Mouse (Mus musculus) heart, embryonic 16.5 days (tissue): ENCODE data around the gene Dpp3. TPM values are rescaled to one million over a fixed set of nuclear protein-coding genes. Genes with fewer than 3 reads are reported as not detected.
"Not testable (repeated sequence)": the region's sequence is repeated elsewhere in the genome, so short reads cannot be mapped to it uniquely, and the experiment has no call there.

Experiments
- ATAC-seq: fragments of 200-750 bp; cut with Nextera tagmentation; replicated peaks from 2 replicates; pipeline ENCODE4 v1.8.0; 2017; ENCODE audit warnings: moderate number of reproducible peaks; ENCODE audit not compliant: insufficient read depth, low FRiP score; ENCODE audit errors: extremely low read depth
- H3K27ac ChIP-seq: fragments of 300-500 bp; sonication (generic); 2 replicates; pipeline ENCODE4 v1.5.1; 2014; ENCODE audit warnings: mild to moderate bottlenecking, low read length, control low read depth, moderate library complexity
- H3K27me3 ChIP-seq: fragments of 300-500 bp; sonication (generic); 2 replicates; pipeline ENCODE4 v1.6.1; 2014; ENCODE audit warnings: low read length, mixed read lengths; ENCODE audit not compliant: control insufficient read depth, insufficient read depth
- H3K36me3 ChIP-seq: fragments of 300-500 bp; sonication (generic); 2 replicates; pipeline ENCODE4 v1.6.1; 2014; ENCODE audit not compliant: control insufficient read depth, insufficient read depth
- H3K4me1 ChIP-seq: fragments of 300-500 bp; sonication (generic); 2 replicates; pipeline ENCODE4 v1.6.1; 2014; ENCODE audit warnings: low read length, mixed read lengths; ENCODE audit not compliant: control insufficient read depth, insufficient read depth
- H3K4me2 ChIP-seq: fragments of 300-500 bp; sonication (generic); 2 replicates; pipeline ENCODE4 v1.6.1; 2014; ENCODE audit warnings: low read depth, mild to moderate bottlenecking, control low read depth, low read length
- H3K4me3 ChIP-seq: fragments of 300-500 bp; sonication (generic); 2 replicates; pipeline ENCODE4 v1.5.1; 2014; ENCODE audit warnings: mild to moderate bottlenecking, control low read depth, low read length
- H3K9ac ChIP-seq: fragments of 300-500 bp; sonication (generic); 2 replicates; pipeline ENCODE4 v1.6.1; 2014; ENCODE audit warnings: low read length, control low read depth
- H3K9me3 ChIP-seq: fragments of 300-500 bp; sonication (generic); replicated peaks from 2 replicates; pipeline ENCODE4 v1.6.1; 2016; ENCODE audit warnings: low read length; ENCODE audit not compliant: control insufficient read depth
- WGBS: fragments of 180-500 bp; shearing (Covaris S2); extraction: QIAGEN DNeasy Blood & Tissue Kit; methylation state at CpG from one replicate; pipeline ENCODE4 v1.1.7; 2014; 5-methylcytosine and 5-hydroxymethylcytosine counted together
- polyA plus RNA-seq: library from polyadenylated mRNA; unstranded; fragments of >200 nt; fragmentation: Nextera tagmentation; extraction: Ambion mirVana; gene quantifications from 2 replicates; pipeline ENCODE4 v1.2.1, GENCODE M21; 2015

Dpp3 gene
- polyA plus RNA-seq: 73.6 and 77.9 TPM in 2 replicates

DNA sequence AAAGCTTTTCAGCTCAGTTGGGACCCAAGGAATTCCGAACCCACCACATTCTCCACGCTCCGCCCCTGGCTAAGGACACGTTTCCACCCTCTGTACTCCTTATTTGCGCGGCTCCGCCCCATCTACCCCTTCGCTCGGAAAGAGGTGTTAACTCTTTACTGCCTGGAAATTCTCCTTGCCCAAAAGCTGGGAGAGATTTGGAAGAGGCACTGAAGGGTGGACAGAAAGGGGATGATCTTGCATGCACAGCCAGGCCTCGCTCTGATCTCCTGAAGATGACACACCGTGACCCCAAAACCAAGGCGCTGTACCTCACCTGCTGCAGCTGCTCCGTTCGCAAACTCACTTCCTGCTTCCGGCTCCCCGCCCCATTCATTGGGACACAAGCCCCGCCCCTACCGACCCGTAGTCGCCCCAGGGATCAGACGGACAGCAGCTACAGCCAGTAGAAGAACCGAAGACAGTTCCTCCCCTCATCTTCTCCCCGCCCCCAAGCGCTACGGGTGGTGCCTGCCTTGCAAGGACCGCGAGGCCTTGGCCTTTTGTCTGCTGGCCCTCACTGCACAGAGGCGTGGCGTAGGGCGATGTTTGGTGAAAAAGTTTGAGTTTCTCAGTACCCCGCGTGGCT, at the start of gene Dpp3:
Gene Dpp3 (minus strand): TSS at position 384 of the 628 bp plus-strand sequence.
- under 1% methylated on average over 32 of the region's 32 CpGs for WGBS
- peaks cover 7% of the 10 kb centered on the region for H3K36me3 ChIP-seq
- H3K27ac ChIP-seq: peak within 1 kb of the TSS; percentile 66
- no peaks in the 10 kb centered on the region for H3K27me3 ChIP-seq
- peak within 1 kb of the TSS; percentile 84 for H3K4me2 ChIP-seq
- peak within 1 kb of the TSS; percentile 82 for H3K9ac ChIP-seq
- ATAC-seq: peak; percentile 99
- no peaks in the 10 kb centered on the region for H3K9me3 ChIP-seq
- H3K4me3 ChIP-seq: peak within 1 kb of the TSS; percentile 82
- H3K4me1 ChIP-seq: peaks cover 16% of the 10 kb centered on the region

DNA sequence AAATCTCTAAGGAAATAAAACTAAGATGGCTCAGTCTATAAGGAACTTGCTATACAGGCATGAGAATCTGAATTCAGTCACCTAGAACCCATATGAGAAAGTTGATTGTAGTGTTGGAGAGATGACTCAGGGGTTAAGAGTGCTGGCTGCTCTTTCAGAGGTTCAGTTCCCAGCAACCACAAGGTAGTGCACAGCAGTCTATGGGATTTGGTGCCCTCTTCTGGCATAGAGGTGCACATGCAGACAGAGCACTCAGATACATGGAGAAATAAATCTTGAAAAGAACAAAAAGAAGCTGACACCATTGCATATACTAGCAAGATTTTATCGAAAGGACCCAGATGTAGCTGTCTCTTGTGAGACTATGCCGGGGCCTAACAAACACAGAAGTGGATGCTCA, 40.1 kb upstream of the Dpp3 start:
- Histone ChIP-seq H3K4me3 (no peak overlapping the region), H3K4me1 (no peaks in the 10 kb centered on the region; the same call in 1 of the 2 replicates), H3K27me3 (no peaks in the 10 kb centered on the region), H3K4me2 (no peak overlapping the region), H3K27ac (no peak overlapping the region), H3K36me3 (peaks cover 18% of the 10 kb centered on the region), H3K9me3 (0 out of 2 replicates have a peak, but pooled peaks cover 3% of the 10 kb centered on the region), H3K9ac (no peak overlapping the region)
- ATAC-seq: no peak
- 88% methylated on average over 2 of the region's 2 CpGs for WGBS

DNA sequence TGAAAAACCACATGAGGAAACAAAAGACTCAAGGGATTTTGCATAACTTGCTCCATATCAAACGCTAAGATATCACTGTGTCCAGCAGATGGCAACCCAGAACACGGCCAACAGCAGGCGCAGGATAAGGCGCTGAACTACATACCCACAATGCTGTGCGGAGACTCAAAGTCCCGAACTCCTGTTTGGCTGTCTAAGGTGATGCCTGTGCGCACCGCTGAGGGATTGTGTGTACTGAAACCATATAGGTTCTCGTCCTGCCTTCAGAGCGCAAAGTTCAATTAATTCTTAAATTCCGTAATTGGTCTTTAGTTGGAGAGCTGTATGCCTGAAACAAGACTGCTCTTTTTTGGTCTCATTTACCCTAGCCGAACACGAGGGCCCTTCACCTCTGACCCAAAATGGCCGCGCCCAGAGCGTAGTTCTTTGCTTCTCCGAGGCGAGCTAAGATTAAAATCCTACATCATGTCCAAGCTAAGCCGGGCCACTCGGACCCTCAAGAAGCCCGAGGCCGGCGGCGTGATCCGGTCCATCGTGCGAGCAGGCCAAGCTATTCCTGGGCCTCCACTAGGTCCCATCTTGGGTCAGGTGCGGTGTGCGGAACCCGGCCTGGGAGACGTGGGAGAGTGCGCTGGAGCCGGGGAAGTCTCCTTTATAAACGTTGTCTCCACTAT, 34.0 kb upstream of the Dpp3 start, which contains the start of gene Mrpl11:
Gene Mrpl11 (plus strand): TSS at position 220 of the 674 bp plus-strand sequence.
- Histone ChIP-seq H3K36me3 (peaks cover 18% of the 10 kb centered on the region), H3K4me2 (peak within 1 kb of the TSS; percentile 83), H3K27ac (peak within 1 kb of the TSS; percentile 88), H3K4me1 (peaks cover 8% of the 10 kb centered on the region), H3K27me3 (no peaks in the 10 kb centered on the region), H3K9ac (peak within 1 kb of the TSS; percentile 95), H3K4me3 (peak within 1 kb of the TSS; percentile 99), H3K9me3 (0 out of 2 replicates have a peak, but pooled peaks cover 3% of the 10 kb centered on the region)
- under 1% methylated on average over 34 of the region's 34 CpGs for WGBS
- ATAC-seq: peak; percentile 95

DNA sequence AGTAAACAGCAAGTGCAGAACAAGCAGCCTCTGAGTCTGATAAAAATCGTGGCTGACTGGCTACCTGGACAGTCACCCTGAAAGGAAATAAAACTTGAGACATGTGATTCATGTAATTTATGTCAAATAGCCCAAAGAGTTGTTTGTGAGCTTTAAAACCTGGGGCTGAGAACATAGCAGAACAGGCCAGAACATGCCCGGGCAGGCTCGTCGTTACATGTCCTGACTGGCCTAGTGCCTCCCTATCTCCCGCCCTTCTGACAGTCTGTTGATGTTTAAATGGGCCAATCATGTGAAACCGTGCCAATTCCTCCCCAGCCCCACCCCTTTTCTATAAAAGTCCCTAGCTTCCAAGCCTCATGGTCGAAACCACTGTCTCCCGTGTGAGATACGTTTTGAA, 20.6 kb upstream of the Dpp3 start:
- 81% methylated on average over 9 of the region's 9 CpGs for WGBS
- not testable (repeated sequence) for ATAC-seq, H3K9ac ChIP-seq, H3K36me3 ChIP-seq, H3K27me3 ChIP-seq, H3K4me2 ChIP-seq, H3K27ac ChIP-seq, H3K4me1 ChIP-seq, H3K9me3 ChIP-seq, H3K4me3 ChIP-seq

DNA sequence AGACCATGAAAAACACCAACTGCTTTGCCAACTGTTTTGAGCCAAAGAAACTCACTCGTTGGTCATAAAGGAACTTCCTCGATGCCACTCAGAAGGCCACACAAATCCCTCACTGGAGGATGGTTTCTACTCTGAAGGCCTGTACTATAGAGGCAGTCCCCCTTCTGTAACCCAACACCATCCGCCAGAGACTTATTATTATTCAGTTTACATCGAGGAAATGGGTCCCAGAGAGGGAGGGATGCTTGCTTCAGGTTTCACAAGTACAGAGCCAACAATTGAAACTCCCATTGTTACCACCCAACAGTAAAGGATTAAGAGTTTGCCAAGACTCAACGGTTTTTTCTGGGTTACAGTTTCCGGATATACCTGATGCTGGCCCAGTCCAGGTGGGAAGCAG, 17.5 kb upstream of the Dpp3 start:
- Histone ChIP-seq H3K4me1 (no peaks in the 10 kb centered on the region; the same call in 1 of the 2 replicates), H3K36me3 (no peaks in the 10 kb centered on the region), H3K9ac (no peak overlapping the region), H3K9me3 (no peaks in the 10 kb centered on the region), H3K27me3 (peaks cover 8% of the 10 kb centered on the region), H3K4me2 (no peak overlapping the region), H3K4me3 (no peak overlapping the region), H3K27ac (no peak overlapping the region)
- whole genome bisulfite sequencing: 41% methylated on average over 6 of the region's 6 CpGs
- ATAC-seq: no peak

DNA sequence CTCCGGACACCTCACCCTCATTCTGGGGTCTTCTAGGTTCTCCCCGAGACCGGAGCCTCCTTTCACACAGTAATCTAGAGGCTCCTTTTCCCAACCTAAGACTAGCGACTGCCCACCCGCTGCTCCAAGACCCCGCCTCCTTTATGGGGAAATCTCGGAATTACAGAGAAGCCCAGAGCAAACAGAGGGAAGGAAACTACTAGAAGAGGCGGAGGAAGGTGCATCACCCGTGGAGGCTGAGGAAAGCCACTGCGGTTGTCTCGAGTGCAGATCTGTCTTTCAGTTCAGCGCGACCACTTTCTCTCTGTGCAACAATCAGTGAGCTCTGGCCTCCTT, 15.1 kb upstream of the Dpp3 start:
- Histone ChIP-seq H3K36me3 (no peaks in the 10 kb centered on the region), H3K27me3 (peaks cover 12% of the 10 kb centered on the region), H3K4me2 (peak overlapping the region; percentile 99), H3K27ac (no peak overlapping the region), H3K4me3 (peak overlapping the region; percentile 75), H3K4me1 (no peaks in the 10 kb centered on the region; the same call in 1 of the 2 replicates), H3K9me3 (no peaks in the 10 kb centered on the region), H3K9ac (peak overlapping the region; percentile 63)
- no peak for ATAC-seq
- WGBS: 14% methylated on average over 13 of the region's 13 CpGs

DNA sequence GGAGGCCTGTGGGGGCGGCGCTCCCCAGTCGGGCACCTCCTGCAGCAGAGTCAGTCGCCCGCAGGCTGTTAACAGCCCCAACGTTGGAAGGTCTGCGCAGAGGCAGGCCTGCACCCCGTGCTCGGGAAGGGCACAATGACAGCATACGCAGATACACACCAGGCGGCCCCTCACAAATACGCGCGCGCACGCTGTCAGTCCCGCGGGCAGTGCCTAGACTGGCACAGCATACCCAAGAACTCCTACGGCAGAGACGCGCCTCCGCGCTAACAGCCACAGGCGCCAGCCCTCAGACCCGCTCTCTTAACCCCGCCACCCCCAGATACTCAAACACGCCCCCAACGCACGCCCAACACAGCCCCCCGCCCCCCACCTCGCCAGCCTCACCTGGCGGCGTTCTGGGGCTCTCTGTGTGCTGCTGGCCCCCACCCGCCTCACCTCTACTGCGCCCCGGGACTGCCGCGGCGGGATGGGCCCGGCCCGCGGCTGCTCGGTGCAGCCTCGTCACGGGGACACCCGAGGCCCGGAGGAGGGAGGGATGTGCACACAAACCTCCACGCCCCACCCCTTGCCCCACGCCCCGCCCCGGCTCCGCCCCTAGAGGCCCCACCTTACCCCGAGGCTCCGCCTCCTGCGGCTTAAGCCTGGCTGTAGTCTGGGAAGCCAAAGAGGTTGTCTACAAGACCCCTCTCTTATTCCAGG, 14.6 kb upstream of the Dpp3 start, which contains the start of gene Peli3:
Gene Peli3 (minus strand): TSS at position 577 of the 702 bp plus-strand sequence.
- H3K4me1 ChIP-seq: no peaks in the 10 kb centered on the region; the same call in 1 of the 2 replicates
- no peaks in the 10 kb centered on the region for H3K36me3 ChIP-seq
- H3K9me3 ChIP-seq: no peaks in the 10 kb centered on the region
- H3K27ac ChIP-seq: no peak within 1 kb of the TSS
- H3K9ac ChIP-seq: peak within 1 kb of the TSS; percentile 66
- under 1% methylated on average over 54 of the region's 55 CpGs for WGBS
- peak within 1 kb of the TSS; percentile 75 for H3K4me3 ChIP-seq
- peak; percentile 93 for ATAC-seq
- H3K4me2 ChIP-seq: peak within 1 kb of the TSS; percentile 99
- peaks cover 12% of the 10 kb centered on the region for H3K27me3 ChIP-seq

DNA sequence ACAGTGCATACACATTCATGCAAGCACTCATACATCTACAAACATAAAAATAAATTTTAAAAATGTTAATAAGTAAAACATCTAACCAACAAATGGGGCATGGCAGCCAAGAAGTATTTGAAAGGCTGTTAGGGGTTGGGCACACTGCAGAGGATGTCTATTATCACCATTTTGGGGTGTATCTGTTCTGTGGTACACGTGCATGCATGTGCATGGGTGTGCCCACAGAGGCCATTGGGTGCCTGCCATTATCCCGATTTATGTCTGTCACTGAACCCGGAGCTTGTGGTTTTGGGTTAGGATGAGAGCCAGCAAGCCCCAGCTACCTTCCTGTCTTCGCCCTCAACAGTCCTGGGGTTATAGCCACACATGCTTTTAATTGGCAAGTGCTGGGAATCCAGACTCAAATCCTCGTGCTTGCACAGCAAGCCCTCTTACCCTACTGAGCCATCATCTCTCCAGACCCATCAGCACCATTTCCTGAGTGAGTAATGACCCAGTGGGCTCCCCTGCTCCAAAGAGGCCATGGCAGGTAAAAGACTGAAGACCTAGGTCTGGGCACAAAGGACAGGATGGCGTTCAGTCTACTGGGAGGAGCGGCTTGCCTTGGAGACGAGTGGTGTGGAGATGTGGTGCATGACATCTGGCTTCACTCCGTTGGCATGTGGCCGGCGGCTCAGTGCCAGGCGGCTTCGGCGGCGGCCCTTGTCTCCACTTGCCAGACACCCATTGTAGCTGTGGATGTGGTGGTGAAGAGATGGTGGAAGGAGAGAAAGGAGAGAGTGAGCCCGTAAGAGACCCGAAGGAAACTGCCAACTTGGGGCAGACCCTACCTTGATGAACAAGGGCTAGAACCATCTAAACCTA, 9.6 kb upstream of the Dpp3 start:
- no peak overlapping the region for H3K4me2 ChIP-seq
- no peak overlapping the region for H3K4me3 ChIP-seq
- no peaks in the 10 kb centered on the region; the same call in 1 of the 2 replicates for H3K4me1 ChIP-seq
- peaks cover 12% of the 10 kb centered on the region for H3K27me3 ChIP-seq
- no peak overlapping the region for H3K9ac ChIP-seq
- H3K9me3 ChIP-seq: no peaks in the 10 kb centered on the region
- 79% methylated on average over 17 of the region's 17 CpGs for WGBS
- no peak overlapping the region for H3K27ac ChIP-seq
- no peak for ATAC-seq
- no peaks in the 10 kb centered on the region for H3K36me3 ChIP-seq
